Mouse (Mus musculus) cerebellum, adult 2 months (tissue): ENCODE data around the gene Grik1. TPM values are rescaled to one million over a fixed set of nuclear protein-coding genes. Genes with fewer than 3 reads are reported as not detected.

ENCODE experiments used
- DNase-seq, 2 experiments: peaks; one replicate each; pipeline ENCODE4 v3.0.0; 2021
- H3K27ac ChIP-seq: fragments of 200-500 bp; 2 replicates; pipeline ENCODE4 v1.5.1; 2012; ENCODE audit warnings: low read length, control low read depth, inconsistent platforms; ENCODE audit not compliant: insufficient read depth
- H3K27me3 ChIP-seq: fragments of 200-500 bp; 2 replicates; pipeline ENCODE4 v1.6.1; 2012; ENCODE audit warnings: inconsistent platforms, mild to moderate bottlenecking, low read length, moderate library complexity; ENCODE audit not compliant: control insufficient read depth, insufficient read depth
- H3K4me1 ChIP-seq: fragments of 200-500 bp; 2 replicates; pipeline ENCODE4 v1.6.1; 2011; ENCODE audit warnings: low read length; ENCODE audit not compliant: control insufficient read depth, insufficient read depth
- H3K4me3 ChIP-seq: fragments of 200-500 bp; replicated peaks from 2 replicates; pipeline ENCODE3; 2011; ENCODE audit warnings: mild to moderate bottlenecking, low read depth, low read length, control low read depth; ENCODE audit not compliant: insufficient read depth
- CTCF ChIP-seq: fragments of 200-500 bp; IDR thresholded peaks from 2 replicates; pipeline ENCODE4 v1.5.1; 2011; ENCODE audit warnings: low read depth, mild to moderate bottlenecking, control low read depth, low read length, moderate library complexity, borderline replicate concordance; ENCODE audit not compliant: insufficient read depth
- POLR2A ChIP-seq: fragments of 200-500 bp; IDR thresholded peaks from 2 replicates; pipeline ENCODE4 v1.6.1; 2011; ENCODE audit warnings: low read length, control low read depth, borderline replicate concordance; ENCODE audit not compliant: insufficient read depth
- WGBS: fragments of 180-500 bp; shearing (Covaris S2); methylation state at CpG from one replicate; pipeline ENCODE4 v1.1.7; 2018; 5-methylcytosine and 5-hydroxymethylcytosine counted together
- polyA plus RNA-seq: library from polyadenylated mRNA; depleted of rRNA; stranded (reverse); fragments of >200 nt; gene quantifications from 2 replicates; pipeline ENCODE4 v1.2.3, GENCODE M21; 2012

Grik1 gene
- polyA plus RNA-seq, 1 experiment, result 16.8 TPM

GRCm38 (mm10) chr16:87973394-87974075 is 316.5 kb downstream of the Grik1 start:
- Histone ChIP-seq H3K27ac (no peak overlapping the region), H3K27me3 (no peaks in the 10 kb centered on the region), H3K4me3 (no peak overlapping the region), H3K4me1 (no peaks in the 10 kb centered on the region)
- TF ChIP-seq CTCF (no peak), POLR2A (no peak)
- no peak for DNase-seq
- 41% methylated on average over 2 of the region's 2 CpGs for WGBS

GRCm38 (mm10) chr16:87971911-87972310 is 318.2 kb downstream of the Grik1 start:
- TF ChIP-seq POLR2A (no peak), CTCF (no peak)
- Histone ChIP-seq H3K4me1 (no peaks in the 10 kb centered on the region), H3K27me3 (no peaks in the 10 kb centered on the region), H3K27ac (no peak overlapping the region), H3K4me3 (no peak overlapping the region)
- 64% methylated on average over 6 of the region's 6 CpGs for WGBS
- DNase-seq, result no peak

GRCm38 (mm10) chr16:87969936-87970335 is 320.1 kb downstream of the Grik1 start:
- no peaks in the 10 kb centered on the region for H3K27me3 ChIP-seq
- no peak for DNase-seq
- WGBS, result 25% methylated on average over 3 of the region's 3 CpGs
- no peak overlapping the region for H3K27ac ChIP-seq
- no peak for TF ChIP-seq POLR2A
- no peak for TF ChIP-seq CTCF
- H3K4me1 ChIP-seq, result no peaks in the 10 kb centered on the region
- H3K4me3 ChIP-seq, result no peak overlapping the region

DNA sequence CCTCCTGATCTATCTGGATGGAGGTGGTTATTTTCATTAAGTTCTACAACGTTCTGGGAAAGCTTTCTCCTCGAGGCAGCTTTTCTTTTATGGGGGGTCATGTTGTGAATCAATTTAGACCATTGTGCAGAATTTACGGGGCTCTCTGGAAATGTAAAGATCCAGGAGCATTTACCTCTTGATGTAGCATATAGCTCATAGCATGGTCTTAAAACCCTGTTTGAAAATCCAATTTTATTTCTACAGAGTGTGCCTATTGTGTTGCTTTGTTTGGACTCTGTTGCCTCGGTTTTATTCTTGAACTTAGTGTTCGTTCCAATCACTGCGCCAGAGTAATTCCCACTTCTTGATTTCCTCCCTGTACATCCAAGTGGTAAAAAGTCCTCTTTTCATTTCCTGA is 328.6 kb downstream of the Grik1 start:
- TF ChIP-seq CTCF (no peak), POLR2A (no peak)
- WGBS, result 71% methylated on average over 6 of the region's 6 CpGs
- H3K4me3 ChIP-seq, result no peak overlapping the region
- no peaks in the 10 kb centered on the region for H3K27me3 ChIP-seq
- H3K27ac ChIP-seq, result no peak overlapping the region
- no peak for DNase-seq
- no peaks in the 10 kb centered on the region for H3K4me1 ChIP-seq

GRCm38 (mm10) chr16:87957449-87957848 is 332.6 kb downstream of the Grik1 start:
- DNase-seq, result no peak
- no peaks in the 10 kb centered on the region for H3K4me1 ChIP-seq
- WGBS, result 93% methylated on average over 10 of the region's 10 CpGs
- TF ChIP-seq CTCF (no peak), POLR2A (no peak)
- no peaks in the 10 kb centered on the region for H3K27me3 ChIP-seq
- H3K27ac ChIP-seq, result no peak overlapping the region
- no peak overlapping the region for H3K4me3 ChIP-seq

DNA sequence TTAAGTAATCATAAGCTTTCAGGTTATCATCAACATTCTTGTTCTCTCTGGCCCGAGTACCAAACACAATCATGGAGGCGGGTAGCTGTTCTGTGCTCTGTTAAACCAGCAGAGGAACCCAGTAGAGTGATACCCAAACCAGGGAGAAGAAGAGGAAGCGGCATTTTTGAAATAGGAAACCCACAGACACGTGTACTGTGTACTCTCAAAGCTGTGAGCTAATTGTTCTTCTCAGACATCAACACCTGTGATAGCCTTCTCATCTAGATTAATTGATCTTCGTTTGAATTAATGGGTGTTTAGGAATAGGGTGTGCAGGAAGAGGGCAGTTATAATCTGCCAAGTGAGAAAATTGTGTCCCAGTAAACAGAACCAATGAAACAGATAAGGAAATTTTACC is 333.9 kb downstream of the Grik1 start:
- H3K4me3 ChIP-seq, result no peak overlapping the region
- 86% methylated on average over 5 of the region's 5 CpGs for WGBS

GRCm38 (mm10) chr16:87954715-87955441 is 335.2 kb downstream of the Grik1 start:
- no peak for DNase-seq
- H3K4me1 ChIP-seq, result no peaks in the 10 kb centered on the region
- 83% methylated on average over 9 of the region's 9 CpGs for WGBS
- TF ChIP-seq POLR2A, result no peak
- no peak for TF ChIP-seq CTCF
- H3K27ac ChIP-seq, result no peak overlapping the region
- H3K27me3 ChIP-seq, result no peaks in the 10 kb centered on the region
- H3K4me3 ChIP-seq, result no peak overlapping the region

More for the DNA sequence above, 333.9 kb downstream of the Grik1 start:
- no peak for TF ChIP-seq POLR2A
- no peak for TF ChIP-seq CTCF
- Histone ChIP-seq H3K27ac (no peak overlapping the region), H3K27me3 (no peaks in the 10 kb centered on the region), H3K4me1 (no peaks in the 10 kb centered on the region)
- DNase-seq, result no peak

- Histone ChIP-seq H3K4me3 (no peak overlapping the region), H3K4me1 (no peaks in the 10 kb centered on the region), H3K27ac (no peak overlapping the region), H3K27me3 (no peaks in the 10 kb centered on the region)
- WGBS, result 26% methylated on average over 4 of the region's 4 CpGs
- DNase-seq, result no peak
- TF ChIP-seq POLR2A (no peak), CTCF (no peak)
Observed at GRCm38 (mm10) chr16:87953176-87953575, 336.9 kb downstream of the Grik1 start.
